Mouse (Mus musculus) hindbrain, embryonic 16.5 days (tissue): ENCODE data around the gene Naa35. TPM values are rescaled to one million over a fixed set of nuclear protein-coding genes. Genes with fewer than 3 reads are reported as not detected.
A peak's percentile ranks its signal among the peaks of the same experiment; 100 is the strongest.

ENCODE experiments used
- ATAC-seq: fragments of 200-750 bp; cut with Nextera tagmentation; 2 replicates; pipeline ENCODE4 v1.8.0; 2017; ENCODE audit warnings: moderate TSS enrichment, moderate library complexity
- H3K27ac ChIP-seq: fragments of 300-500 bp; sonication (generic); 2 replicates; pipeline ENCODE4 v1.5.1; 2014; ENCODE audit warnings: low read depth, mild to moderate bottlenecking, control low read depth, low read length, moderate library complexity
- H3K27me3 ChIP-seq: fragments of 300-500 bp; sonication (generic); replicated peaks from 2 replicates; pipeline ENCODE4 v1.6.1; 2014; ENCODE audit warnings: low read length; ENCODE audit not compliant: control insufficient read depth, insufficient read depth
- H3K36me3 ChIP-seq: fragments of 300-500 bp; sonication (generic); 2 replicates; pipeline ENCODE4 v1.6.1; 2014; ENCODE audit warnings: mild to moderate bottlenecking, low read length, moderate library complexity, mixed read lengths; ENCODE audit not compliant: control insufficient read depth, insufficient read depth
- H3K4me1 ChIP-seq: fragments of 300-500 bp; sonication (generic); 2 replicates; pipeline ENCODE4 v1.6.1; 2014; ENCODE audit warnings: low read depth, low read length; ENCODE audit not compliant: control insufficient read depth, insufficient read depth
- H3K4me2 ChIP-seq: fragments of 300-500 bp; sonication (generic); 2 replicates; pipeline ENCODE4 v1.6.1; 2014; ENCODE audit warnings: mild to moderate bottlenecking, low read length, control low read depth, moderate library complexity
- H3K4me3 ChIP-seq: fragments of 300-500 bp; sonication (generic); 2 replicates; pipeline ENCODE4 v1.5.1; 2014; ENCODE audit warnings: mild to moderate bottlenecking, low read length, control low read depth, moderate library complexity
- H3K9ac ChIP-seq: fragments of 300-500 bp; sonication (generic); 2 replicates; pipeline ENCODE4 v1.6.1; 2014; ENCODE audit warnings: low read depth, mild to moderate bottlenecking, control low read depth, low read length, moderate library complexity
- H3K9me3 ChIP-seq: fragments of 300-500 bp; sonication (generic); 2 replicates; pipeline ENCODE4 v1.6.1; 2014; ENCODE audit warnings: mild to moderate bottlenecking, low read length, moderate library complexity; ENCODE audit not compliant: control insufficient read depth
- WGBS: fragments of 180-500 bp; shearing (Covaris S2); extraction: QIAGEN DNeasy Blood & Tissue Kit; methylation state at CpG from one replicate; pipeline ENCODE4 v1.1.7; 2014; 5-methylcytosine and 5-hydroxymethylcytosine counted together
- polyA plus RNA-seq: library from polyadenylated mRNA; unstranded; fragments of >200 nt; fragmentation: Nextera tagmentation; extraction: Ambion mirVana; gene quantifications from 2 replicates; pipeline ENCODE4 v1.2.1, GENCODE M21; 2015

Naa35 gene
- polyA plus RNA-seq, 1 experiment from 2014 or later, result 118 TPM

DNA sequence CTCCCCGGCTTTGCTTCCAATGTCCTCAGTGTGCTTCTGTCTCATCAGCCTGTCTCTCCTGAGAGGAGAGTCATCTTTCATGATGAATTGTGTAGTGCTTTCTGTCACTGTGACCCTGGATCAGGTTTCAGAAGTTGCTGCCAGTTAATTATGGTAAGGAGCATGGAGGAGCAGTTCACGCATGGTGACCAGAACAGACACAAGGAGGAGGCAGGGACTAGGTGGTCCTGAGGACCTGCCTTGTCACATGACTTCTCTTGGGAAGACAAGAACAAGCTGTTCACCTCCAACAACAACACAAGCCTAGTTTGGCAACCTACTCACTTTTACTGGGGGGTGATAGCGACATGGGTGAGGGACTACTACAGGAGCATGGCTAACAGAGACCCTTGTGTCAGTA is 68.1 kb downstream of the Naa35 start:
- no peak overlapping the region; the same call in 1 of the 2 replicates for H3K27ac ChIP-seq
- no peak overlapping the region for H3K4me2 ChIP-seq
- H3K4me3 ChIP-seq, result no peak overlapping the region
- ATAC-seq, result no peak
- 52% methylated on average over 3 of the region's 3 CpGs for WGBS
- H3K27me3 ChIP-seq, result no peaks in the 10 kb centered on the region
- H3K9ac ChIP-seq, result no peak overlapping the region
- peaks cover 14% of the 10 kb centered on the region for H3K4me1 ChIP-seq
- H3K36me3 ChIP-seq, result no peaks in the 10 kb centered on the region
- no peaks in the 10 kb centered on the region for H3K9me3 ChIP-seq

DNA sequence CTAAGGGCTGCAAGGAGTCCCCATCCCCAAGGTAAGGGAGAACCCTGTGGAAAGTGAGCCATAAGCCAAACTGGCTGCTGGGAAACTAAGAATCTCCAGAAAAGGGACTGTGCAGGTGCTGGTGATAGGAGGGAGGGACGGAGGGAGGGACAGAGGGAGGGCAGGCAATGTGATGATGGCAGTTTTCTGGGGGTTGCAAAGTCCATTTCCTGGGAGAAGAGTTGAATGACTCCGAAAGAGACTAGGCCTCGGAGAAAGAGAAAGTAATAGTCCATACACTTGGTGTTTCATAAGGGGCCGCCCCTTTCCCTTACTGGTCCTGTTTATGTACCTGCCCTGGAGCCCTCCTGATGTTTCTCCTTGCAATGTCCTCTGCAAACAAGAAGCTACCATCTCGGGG is 69.4 kb downstream of the Naa35 start:
- WGBS, result 94% methylated on average over 5 of the region's 5 CpGs
- no peak for ATAC-seq
- no peak overlapping the region for H3K4me3 ChIP-seq
- H3K4me2 ChIP-seq, result no peak overlapping the region
- H3K9me3 ChIP-seq, result no peaks in the 10 kb centered on the region
- no peaks in the 10 kb centered on the region for H3K36me3 ChIP-seq
- H3K27ac ChIP-seq, result no peak overlapping the region
- H3K4me1 ChIP-seq, result peaks cover 14% of the 10 kb centered on the region
- no peaks in the 10 kb centered on the region for H3K27me3 ChIP-seq
- H3K9ac ChIP-seq, result no peak overlapping the region

DNA sequence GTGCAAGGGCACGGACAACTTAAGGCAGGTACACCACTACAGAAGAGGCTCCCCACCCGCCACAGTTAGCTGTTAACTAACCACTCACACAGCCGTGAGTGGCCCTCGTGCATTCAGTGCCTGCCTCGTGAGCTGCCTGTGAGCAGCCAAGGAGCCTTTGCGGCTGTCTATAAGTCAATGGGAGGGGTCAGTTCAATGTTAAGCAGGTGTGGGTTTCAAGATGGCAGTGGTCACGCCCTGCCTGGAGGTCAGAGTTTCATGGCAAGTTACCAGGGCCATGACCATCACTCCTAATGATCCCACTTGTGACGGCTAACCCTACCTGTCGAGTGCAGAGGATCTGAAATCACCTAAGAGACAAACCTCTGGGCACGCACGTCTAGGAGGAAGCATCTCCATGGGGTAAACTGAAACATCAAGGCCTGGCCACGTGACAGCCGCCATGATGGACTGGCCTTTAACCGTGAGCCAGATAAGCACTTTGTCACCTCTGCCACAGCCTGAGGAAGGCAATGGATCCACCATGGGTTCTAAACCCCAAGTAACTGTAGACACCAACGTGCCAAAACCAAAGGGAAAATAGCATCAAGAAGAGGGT is 70.8 kb downstream of the Naa35 start:
- Histone ChIP-seq H3K4me1 (peaks cover 14% of the 10 kb centered on the region), H3K27me3 (no peaks in the 10 kb centered on the region), H3K9ac (no peak overlapping the region), H3K36me3 (no peaks in the 10 kb centered on the region), H3K27ac (no peak overlapping the region), H3K4me3 (no peak overlapping the region), H3K4me2 (no peak overlapping the region), H3K9me3 (no peaks in the 10 kb centered on the region)
- 93% methylated on average over 15 of the region's 15 CpGs for WGBS
- ATAC-seq, result no peak

DNA sequence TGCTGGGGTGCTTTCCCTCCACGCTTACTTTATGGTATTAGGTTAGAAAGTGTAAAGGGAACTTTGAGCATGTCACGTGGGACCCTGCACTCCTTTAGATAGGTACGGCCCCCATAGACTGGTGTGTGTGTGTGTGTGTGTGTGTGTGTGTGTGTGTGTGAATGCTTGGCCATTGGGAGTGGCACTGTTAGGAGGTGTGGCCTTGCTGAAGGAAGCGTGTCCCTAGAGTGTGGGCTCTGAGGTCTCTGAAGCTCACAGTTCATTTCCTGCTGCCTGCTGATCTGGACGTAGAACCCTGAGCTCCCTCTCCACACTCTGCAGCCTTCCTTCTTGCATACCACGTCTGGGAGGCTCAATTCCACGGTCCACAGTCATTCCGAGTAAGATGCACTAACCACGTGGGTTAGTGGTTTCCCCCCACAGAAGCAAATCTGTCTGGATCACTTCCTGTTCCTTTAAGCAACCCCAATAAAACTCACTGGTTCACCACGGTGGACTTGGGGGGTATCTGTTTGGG is 71.3 kb downstream of the Naa35 start:
- no peaks in the 10 kb centered on the region for H3K27me3 ChIP-seq
- 0 out of 2 replicates have a peak, but pooled peaks have one; percentile 16 for ATAC-seq
- WGBS, result 48% methylated on average over 10 of the region's 10 CpGs
- H3K27ac ChIP-seq, result no peak overlapping the region
- H3K36me3 ChIP-seq, result no peaks in the 10 kb centered on the region
- H3K9me3 ChIP-seq, result no peaks in the 10 kb centered on the region
- no peak overlapping the region for H3K4me3 ChIP-seq
- no peak overlapping the region for H3K4me2 ChIP-seq
- H3K4me1 ChIP-seq, result peaks cover 14% of the 10 kb centered on the region
- no peak overlapping the region for H3K9ac ChIP-seq

DNA sequence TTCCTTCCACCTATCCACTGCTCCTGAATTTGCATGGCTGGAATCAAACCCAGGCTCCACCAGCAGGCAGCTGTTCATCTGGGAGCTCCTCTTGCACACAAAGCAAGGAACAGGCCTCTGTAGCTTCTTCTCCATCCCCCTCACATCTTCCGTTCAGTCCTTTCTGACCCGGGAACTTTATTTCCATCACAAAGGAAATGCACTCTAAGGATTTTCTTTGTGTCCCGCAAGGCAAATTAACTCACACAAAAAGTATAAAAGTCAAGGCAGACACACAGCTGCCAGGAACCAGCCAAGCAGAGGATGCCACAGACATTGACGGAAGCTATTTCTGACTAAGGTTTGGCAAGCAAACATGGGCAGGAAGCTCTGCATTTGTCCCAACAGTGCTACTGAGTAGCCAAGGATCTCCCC is 71.9 kb downstream of the Naa35 start:
- H3K9me3 ChIP-seq, result no peaks in the 10 kb centered on the region
- no peaks in the 10 kb centered on the region for H3K27me3 ChIP-seq
- peaks cover 14% of the 10 kb centered on the region for H3K4me1 ChIP-seq
- peak overlapping the region; percentile 20; the same call in 1 of the 2 replicates for H3K27ac ChIP-seq
- H3K4me3 ChIP-seq, result no peak overlapping the region
- H3K4me2 ChIP-seq, result no peak overlapping the region
- no peak overlapping the region for H3K9ac ChIP-seq
- peak; percentile 31; the same call in 1 of the 2 replicates for ATAC-seq
- WGBS, result 10% methylated on average over 4 of the region's 4 CpGs
- no peaks in the 10 kb centered on the region for H3K36me3 ChIP-seq

DNA sequence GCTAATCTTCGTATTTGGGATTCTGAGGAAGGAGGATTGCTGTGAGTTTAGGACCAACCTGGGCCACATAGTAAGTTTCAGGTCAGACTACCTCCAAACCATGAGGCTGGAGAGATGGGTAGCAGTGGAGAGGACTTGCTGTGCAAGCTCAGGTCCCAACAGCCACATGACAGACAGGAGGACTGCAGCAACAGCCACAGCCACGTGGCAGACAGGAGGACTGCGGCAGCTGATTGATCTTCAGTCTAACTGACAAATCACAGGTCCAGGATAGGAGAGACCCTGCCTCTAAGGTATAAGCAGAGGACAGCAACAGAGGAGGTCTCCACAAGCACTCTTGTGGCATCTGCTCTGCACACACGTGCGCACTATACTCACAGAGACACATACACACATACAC is 72.7 kb downstream of the Naa35 start:
- 71% methylated on average over 5 of the region's 5 CpGs for WGBS
- H3K4me2 ChIP-seq, result no peak overlapping the region
- no peak overlapping the region for H3K4me3 ChIP-seq
- peaks cover 9% of the 10 kb centered on the region for H3K4me1 ChIP-seq
- H3K27me3 ChIP-seq, result no peaks in the 10 kb centered on the region
- no peak for ATAC-seq
- H3K27ac ChIP-seq, result no peak overlapping the region
- no peaks in the 10 kb centered on the region for H3K9me3 ChIP-seq
- H3K9ac ChIP-seq, result no peak overlapping the region
- no peaks in the 10 kb centered on the region for H3K36me3 ChIP-seq

DNA sequence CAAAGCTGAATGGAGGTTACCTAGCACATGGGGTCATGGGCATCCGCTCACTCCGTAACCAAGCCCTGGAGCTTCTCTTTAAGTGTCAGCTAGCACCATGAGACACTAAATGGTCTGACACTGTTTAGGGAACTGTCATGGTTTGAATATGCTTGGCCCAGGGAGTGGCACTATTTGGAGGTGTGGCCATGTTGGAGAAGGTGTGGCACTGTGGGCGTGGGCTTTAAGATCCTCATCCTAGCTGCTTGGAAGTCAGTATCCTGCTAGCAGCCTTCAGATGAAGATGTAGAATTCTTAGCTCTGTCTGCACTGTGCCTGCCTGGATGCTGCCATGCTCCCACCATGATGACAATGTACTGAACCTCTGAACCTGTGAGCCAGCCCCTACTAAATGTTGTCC is 75.3 kb downstream of the Naa35 start:
- WGBS, result 95% methylated on average over 3 of the region's 3 CpGs
- Histone ChIP-seq H3K9ac (no peak overlapping the region), H3K27ac (no peak overlapping the region), H3K4me2 (no peak overlapping the region), H3K4me1 (peaks cover 4% of the 10 kb centered on the region; the same call in 1 of the 2 replicates), H3K36me3 (no peaks in the 10 kb centered on the region), H3K27me3 (no peaks in the 10 kb centered on the region), H3K4me3 (no peak overlapping the region), H3K9me3 (no peaks in the 10 kb centered on the region)
- no peak for ATAC-seq

DNA sequence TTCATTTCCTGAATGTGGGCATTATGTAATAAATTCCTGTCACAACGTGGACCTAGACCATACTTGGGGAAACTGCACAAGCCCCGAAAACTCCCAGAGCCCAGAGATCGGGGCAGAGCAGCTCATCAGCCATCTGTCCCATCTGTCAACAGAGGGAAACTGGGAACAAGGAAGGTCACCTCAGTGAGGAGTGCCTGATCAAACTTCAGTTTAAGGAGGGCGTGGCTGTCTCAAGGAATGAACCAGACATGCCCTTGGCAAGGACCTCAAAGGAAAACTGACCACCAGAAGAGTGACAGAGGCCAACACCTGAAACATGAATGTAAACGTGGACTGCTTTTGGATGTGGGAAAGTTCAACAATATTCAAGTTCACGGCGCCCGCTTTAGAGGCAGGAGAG is 76.3 kb downstream of the Naa35 start:
- Histone ChIP-seq H3K9me3 (no peaks in the 10 kb centered on the region), H3K4me2 (no peak overlapping the region), H3K27me3 (no peaks in the 10 kb centered on the region), H3K27ac (no peak overlapping the region), H3K4me3 (no peak overlapping the region), H3K36me3 (no peaks in the 10 kb centered on the region), H3K4me1 (peaks cover 4% of the 10 kb centered on the region; the same call in 1 of the 2 replicates), H3K9ac (no peak overlapping the region)
- ATAC-seq, result no peak
- WGBS, result 89% methylated on average over 8 of the region's 8 CpGs

DNA sequence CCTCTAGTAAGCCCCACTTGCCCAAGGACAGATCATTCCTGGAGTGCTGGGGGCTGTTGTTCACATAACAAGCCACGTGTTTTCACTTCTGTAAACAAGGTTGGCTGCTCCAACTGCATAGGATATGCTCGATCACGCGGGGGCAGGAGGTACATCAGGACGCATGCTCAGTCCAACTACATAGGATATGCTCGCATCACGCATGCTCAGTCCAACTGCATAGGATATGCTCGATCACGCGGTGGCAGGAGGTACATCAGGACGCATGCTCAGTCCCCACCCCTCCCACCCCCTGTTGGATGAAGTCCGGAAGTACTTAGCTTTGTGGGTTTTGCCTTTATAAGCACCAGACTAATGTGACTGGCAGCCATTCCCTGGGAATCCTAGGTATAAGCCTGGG is 76.9 kb downstream of the Naa35 start:
- no peaks in the 10 kb centered on the region for H3K27me3 ChIP-seq
- WGBS, result 97% methylated on average over 12 of the region's 12 CpGs

More for the DNA sequence above, 76.9 kb downstream of the Naa35 start:
- H3K4me1 ChIP-seq, result no peaks in the 10 kb centered on the region
- no peaks in the 10 kb centered on the region for H3K9me3 ChIP-seq
- H3K27ac ChIP-seq, result no peak overlapping the region
- H3K4me2 ChIP-seq, result no peak overlapping the region
- H3K9ac ChIP-seq, result no peak overlapping the region
- ATAC-seq, result no peak
- no peaks in the 10 kb centered on the region for H3K36me3 ChIP-seq
- H3K4me3 ChIP-seq, result no peak overlapping the region
